1 mouse cellular context compared by ENCODE assay signal in the genomic region with DNA sequence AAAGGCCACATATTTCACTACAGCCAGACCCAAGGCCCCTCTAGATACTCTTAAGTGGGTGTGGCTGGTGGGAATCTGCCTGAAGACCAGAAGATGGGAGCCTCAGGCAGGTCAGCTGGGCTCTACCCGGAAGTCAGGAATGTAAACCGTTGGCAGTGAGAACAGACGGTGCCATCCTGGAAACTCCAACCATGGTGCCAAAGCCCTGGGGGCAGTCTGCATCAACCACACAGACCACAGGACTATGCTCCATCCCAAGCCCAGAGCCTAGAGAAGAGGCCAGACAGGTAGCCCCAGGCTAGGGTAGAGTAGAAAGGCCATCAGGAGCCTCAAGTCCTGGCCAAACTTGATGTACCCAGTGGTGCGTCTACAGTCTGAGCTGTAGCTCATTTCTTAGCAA.
TF ChIP-seq lines count a peak whose summit lies in the region.

No protein-coding gene starts in this region.

TF ChIP-seq in MEL, 35 proteins besides CTCF, POLR2A, EP300 and RAD21:
- TF ChIP-seq NRF1 (IDR thresholded peaks at IDR 0.05; ENCODE audit: insufficient read depth, low read depth, low read length, poor library complexity, severe bottlenecking) (no peak), NELFE (IDR thresholded peaks at IDR 0.05; ENCODE audit: low read depth, low read length) (0 out of 2 replicates have a peak, but pooled peaks have one; percentile 3)
TF ChIP-seq in MEL: peak in this region for 1.
